Mouse (Mus musculus): Measurements from ENCODE around the gene Mpc2. TPM values are rescaled to one million over a fixed set of nuclear protein-coding genes. Genes with fewer than 3 reads are reported as not detected.

Gene Mpc2
- polyA plus RNA-seq (2012; rRNA removed), result 43.0 and 45.7 TPM in 2 replicates

DNA sequence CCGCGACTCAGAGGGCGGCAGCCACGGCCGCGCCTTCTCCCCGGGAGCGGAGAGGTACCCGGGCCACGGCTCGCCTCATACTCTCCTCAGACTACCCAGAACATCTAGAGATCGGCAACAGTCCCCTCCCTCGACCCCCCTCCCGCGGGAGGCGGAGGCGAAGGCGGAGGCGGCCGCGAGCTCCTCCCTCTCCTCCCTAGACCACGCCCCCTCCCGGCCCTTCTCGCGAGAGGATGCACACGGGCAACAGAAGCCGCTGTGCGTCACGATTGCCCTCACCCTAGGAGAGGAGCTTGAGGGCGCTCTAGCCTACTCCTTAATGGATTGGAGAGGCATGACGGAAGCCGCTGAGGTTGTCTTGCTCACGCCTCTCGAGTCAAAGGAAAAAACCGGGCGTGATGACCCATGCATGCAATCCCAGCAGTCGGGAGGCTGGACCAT is at the start of gene Mpc2, which contains the start of gene Dcaf6:
TSS of gene Mpc2 (plus strand) at position 278 of the 441 bp plus-strand sequence.
TSS of gene Dcaf6 (minus strand) at position 116 of the 441 bp plus-strand sequence.

GRCm38 (mm10) chr1:165484688-165485233 is 24.3 kb downstream of the Mpc2 start, which contains the start of gene Adcy10:
TSS of gene Adcy10 (plus strand) at chr1:165485183.

Other genes with a start within 250 kb of the Mpc2 start
- gene Tiprl, start 223.6 kb upstream of the Mpc2 start, polyA plus RNA-seq (2012; rRNA removed), result 61.1 and 62.6 TPM in 2 replicates
- gene Gpr161, start 164.8 kb upstream of the Mpc2 start, polyA plus RNA-seq (2012; rRNA removed), result 15.7 and 15.9 TPM in 2 replicates
- 17.3 and 22.1 TPM in 2 replicates for gene Dcaf6, start 162 bp upstream of the Mpc2 start, polyA plus RNA-seq (2012; rRNA removed)
- 0.05 TPM in 1 of 2 replicates, not detected in the other for gene Adcy10, start 24.5 kb downstream of the Mpc2 start, polyA plus RNA-seq (2012; rRNA removed)
- 74.0 and 126 TPM in 2 replicates for gene Mpzl1, start 173.9 kb downstream of the Mpc2 start, polyA plus RNA-seq (2012; rRNA removed)
- 7.4 and 14.3 TPM in 2 replicates for gene Rcsd1, start 249.1 kb downstream of the Mpc2 start, polyA plus RNA-seq (2012; rRNA removed)

All from central nervous system, embryonic 11.5 days (tissue).